Mouse (Mus musculus): ENCODE data around the gene Fscn3.

The Fscn3 gene

DNA sequence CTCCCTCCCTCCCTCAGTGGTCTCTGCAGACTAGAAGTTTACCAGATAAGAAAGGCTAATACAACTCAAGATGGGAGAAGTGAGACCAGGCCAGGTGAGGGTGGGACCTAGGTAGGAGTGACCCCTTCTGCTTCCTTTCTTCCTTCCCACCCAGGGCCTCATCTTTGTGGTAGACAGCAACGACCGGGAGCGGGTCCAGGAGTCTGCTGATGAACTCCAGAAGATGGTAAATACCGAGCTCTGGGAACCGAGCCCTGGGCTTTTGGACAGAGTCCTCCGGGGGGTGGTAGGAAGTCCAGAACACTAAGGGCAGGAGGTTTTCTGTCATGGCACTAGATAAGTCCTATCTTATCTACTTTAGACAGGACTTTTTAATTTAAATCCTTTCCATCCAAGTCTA, 2.6 kb upstream of the Fscn3 start:
- no peak for DNase-seq (ENCODE audit: low spot score in 2 of 2)

GRCm38 (mm10) chr6:28428290-28428689, 701 bp downstream of the Fscn3 start, which contains the start of gene Gcc1:
Gene Gcc1, minus strand, starts transcription at chr6:28428390.
- DNase-seq (ENCODE audit: low spot score in 2 of 2), result no peak

GRCm38 (mm10) chr6:28429870-28430269, 2.3 kb downstream of the Fscn3 start:
- no peak for DNase-seq (ENCODE audit: low spot score in 2 of 2)

DNA sequence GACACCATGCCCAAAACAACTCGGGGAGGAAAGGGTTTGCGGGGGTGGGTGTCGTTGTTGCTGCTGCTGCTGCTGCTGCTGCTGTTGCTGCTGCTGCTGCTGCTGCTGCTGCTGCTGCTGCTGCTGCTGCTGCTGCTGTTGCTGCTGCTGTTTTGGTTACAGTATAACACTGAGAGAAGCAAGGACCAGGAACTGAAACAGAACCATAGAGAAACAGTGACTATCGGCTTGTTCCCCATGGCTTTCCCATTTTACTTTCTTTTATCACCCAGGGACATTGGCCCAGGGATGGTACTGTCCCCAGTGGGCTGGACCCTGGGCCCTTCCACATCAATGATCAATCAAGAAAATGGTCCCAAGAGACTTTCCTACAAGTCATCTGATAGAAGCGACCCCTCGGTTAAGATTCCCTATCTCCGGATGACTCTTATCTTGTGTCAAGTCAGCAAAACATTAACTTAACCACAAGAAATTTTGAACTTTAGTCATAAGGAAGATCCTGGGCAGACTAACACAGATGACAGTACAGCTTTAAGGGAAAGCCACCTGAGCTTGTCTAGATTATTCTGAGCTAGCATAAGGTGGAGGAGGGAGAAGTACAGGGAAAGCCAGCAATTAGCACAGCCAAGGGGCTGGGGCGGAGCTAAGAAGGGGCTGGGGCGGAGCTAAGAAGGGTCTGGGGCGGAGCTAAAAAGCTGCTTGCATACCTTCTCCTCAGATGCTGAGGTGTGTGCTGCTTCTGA, 3.4 kb downstream of the Fscn3 start:
- DNase-seq (ENCODE audit: low spot score in 2 of 2), result peak in 1 of 2 experiments; percentile 43

DNA sequence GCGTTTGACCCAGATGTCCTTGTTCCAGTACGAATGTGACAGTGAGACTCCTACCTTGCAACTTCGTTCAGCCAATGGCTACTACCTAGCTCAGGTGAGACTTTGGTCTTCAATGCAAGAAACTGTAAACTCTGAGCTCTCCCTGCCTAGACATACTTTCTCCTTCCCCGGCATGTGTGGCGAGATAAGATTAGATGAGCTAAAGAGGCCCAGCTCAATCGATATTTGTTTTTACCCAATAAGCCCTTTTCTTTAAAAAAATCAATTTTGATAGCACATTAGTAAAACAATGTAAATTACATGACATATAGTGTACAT, 3.9 kb downstream of the Fscn3 start:
- DNase-seq (ENCODE audit: low spot score in 2 of 2), result no peak

- DNase-seq (ENCODE audit: low spot score in 2 of 2), result no peak
Measured at GRCm38 (mm10) chr6:28447937-28448336, 20.3 kb downstream of the Fscn3 start.

DNA sequence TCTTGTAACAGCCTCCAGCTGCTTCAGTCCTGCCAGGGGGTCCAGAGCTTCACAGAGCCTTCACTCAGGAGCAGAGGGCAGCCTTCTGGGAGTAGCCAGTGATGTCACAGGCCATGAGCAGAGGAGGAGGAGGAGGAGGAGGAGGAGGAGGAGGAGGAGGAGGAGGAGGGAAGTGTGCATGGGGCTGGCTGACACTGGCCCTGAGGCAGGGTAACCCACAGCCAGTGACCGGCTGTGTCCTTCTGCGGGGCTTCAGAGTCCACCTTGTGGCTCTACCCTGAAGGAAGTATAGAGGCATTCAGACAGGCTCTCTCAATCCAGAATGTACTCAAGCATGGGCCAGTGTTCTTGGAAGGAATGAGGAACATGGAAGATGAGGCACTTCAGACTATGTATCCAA, 21.7 kb downstream of the Fscn3 start, which contains the start of gene Pax4:
Gene Pax4, minus strand, starts transcription at position 101 of the 400 bp plus-strand sequence.
- no peak for DNase-seq (ENCODE audit: low spot score in 2 of 2)

- DNase-seq (ENCODE audit: low spot score in 2 of 2), result no peak
Measured at GRCm38 (mm10) chr6:28450481-28450880, 22.9 kb downstream of the Fscn3 start.

DNA sequence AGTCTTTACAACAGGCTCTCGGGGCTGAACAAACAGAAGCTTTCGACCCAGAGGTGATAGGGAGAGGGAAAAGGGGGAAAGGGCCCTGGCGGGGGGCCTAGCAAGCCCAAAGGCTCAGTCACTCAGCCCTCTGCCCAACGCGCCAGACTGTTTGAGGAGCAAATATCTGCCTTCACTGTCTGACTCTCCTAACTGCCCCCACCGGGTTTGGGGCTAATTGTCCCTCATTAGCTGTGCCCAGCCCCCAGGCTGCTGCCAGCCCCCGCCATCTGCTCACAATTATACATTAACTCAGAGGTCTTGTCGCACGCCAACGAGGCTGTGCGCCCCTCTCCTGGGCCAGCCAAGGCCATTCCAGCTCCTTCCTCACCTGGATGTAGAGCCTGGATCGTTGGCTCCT, 23.4 kb downstream of the Fscn3 start:
- no peak for DNase-seq (ENCODE audit: low spot score in 2 of 2)

DNA sequence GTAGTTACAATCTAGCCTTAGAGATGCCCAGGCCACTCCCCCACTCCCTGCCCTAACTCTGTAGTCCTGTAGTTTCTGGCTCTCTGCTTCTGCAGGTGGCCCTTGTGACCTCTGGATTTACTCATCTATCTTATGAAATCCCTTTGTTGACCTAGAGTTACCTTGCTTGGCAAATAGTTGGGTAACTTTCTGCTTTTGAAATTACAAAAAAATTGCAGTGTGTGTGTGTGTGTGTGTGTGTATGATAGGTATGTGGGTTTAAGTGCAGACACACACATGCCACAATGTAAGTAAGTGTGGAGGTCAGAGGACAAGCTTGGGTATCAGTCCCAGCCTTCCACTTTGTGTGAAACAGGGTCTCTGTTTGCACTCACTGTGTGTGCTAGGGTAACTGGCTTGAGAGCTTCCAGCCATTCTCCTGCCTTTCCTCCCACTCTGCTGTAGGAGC, 31.7 kb downstream of the Fscn3 start:
- DNase-seq (ENCODE audit: low spot score in 2 of 2), result no peak

DNA sequence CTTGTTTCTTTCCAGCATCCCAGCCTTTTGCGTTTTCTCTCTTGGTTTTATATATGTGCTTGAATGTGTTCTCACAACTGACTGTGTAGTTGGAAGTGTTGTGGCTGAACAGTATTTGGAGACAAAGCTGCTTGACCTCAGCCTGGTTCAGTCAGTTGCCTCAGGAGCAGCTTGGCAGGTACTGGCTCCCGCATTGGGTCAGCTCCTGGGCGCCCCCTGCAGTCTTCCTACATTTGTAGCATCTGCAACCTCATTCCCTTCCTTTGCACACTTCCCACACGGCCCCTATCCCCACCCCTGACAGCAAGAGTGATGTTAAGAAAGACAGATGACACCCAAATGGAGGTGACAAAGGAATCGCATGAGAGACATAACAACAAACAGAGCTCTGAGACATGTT, 32.9 kb downstream of the Fscn3 start:
- peak; percentile 43 to 75 for DNase-seq (ENCODE audit: low spot score in 2 of 2)

GRCm38 (mm10) chr6:28464630-28465029, 37.0 kb downstream of the Fscn3 start:
- DNase-seq (ENCODE audit: low spot score in 2 of 2), result no peak

DNA sequence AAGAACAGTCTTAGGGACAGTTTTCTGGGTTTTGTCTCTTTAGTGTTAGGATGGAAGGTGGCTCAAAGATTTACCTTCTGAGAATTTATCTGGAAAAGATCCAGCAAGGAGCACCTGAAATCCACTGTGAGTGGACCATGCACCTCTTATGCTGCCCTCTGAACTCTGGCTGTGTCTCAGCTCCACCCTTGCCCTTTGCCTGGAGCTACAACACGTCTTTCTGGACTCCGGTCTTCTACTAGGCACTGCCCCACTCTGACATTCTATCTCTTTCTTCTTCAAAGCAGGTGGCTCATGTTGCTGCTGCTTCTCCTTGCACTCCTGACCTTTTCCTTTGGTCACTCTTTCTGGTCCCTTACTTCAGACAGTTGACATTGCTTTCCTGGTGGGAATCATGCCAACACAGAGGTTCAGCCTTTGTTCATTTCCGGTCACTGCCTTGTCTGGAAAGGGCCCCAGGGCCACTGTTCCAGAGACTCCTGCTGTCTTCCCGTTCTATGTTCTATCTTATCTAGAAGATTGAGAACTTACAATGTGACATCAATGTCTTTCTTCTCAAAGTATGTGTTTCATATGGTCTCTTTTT, 42.5 kb downstream of the Fscn3 start:
- DNase-seq (ENCODE audit: low spot score in 2 of 2), result no peak

DNA sequence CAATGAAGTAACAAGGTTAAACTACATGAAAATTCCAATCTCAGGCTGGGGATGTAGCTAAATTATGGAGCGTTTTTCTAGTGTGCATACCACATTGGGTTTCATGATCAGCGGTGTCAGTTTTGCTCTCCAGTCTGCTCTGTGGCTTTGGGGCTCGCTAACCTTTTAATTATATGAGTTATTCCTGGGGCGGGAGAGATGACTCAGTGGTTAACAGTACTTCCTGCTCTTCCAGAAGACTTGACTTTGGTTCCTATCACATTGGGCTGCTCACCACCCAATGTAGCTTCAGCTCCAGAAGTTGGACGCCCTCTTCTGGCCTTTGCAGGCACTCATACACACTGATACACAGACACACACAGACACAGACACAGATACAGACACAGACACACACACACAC, 43.0 kb downstream of the Fscn3 start:
- DNase-seq (ENCODE audit: low spot score in 2 of 2), result no peak

DNA sequence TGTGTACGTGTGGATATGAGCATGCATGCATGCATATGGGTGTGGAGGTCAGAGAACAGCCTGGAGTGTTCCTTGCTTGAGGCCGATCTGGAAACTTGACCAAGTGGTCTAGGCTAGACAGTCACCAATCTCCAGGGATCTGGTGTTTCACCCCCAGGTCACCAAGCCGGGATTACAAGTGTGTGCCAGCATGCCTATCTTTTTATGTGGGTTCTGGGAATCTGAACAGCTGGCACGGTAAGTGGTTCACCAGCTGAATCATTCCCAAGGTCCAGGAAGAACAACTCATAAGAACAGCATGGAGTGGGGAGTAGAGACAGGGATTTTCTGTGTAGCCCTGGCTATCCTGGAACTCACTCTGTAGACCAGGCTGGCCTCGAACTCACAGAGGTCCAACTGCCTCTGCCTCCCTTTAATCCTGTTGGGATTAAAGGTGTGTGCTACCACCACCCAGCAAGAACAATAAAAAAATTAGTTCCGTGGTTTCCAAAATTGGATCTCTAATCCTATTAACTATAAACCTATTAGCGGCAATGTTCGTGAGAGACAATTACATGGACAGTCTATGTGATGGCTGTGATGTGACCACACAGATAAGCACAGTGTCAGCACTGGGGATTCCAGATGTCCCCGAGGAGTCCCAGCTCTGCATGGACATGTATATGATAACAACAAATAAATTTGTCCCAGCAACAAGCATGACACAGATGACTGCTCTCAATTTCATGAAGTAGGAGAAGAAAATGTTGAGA, 43.9 kb downstream of the Fscn3 start:
- DNase-seq (ENCODE audit: low spot score in 2 of 2), result no peak

GRCm38 (mm10) chr6:28474211-28474610, 46.6 kb downstream of the Fscn3 start:
- no peak for DNase-seq (ENCODE audit: low spot score in 2 of 2)

DNA sequence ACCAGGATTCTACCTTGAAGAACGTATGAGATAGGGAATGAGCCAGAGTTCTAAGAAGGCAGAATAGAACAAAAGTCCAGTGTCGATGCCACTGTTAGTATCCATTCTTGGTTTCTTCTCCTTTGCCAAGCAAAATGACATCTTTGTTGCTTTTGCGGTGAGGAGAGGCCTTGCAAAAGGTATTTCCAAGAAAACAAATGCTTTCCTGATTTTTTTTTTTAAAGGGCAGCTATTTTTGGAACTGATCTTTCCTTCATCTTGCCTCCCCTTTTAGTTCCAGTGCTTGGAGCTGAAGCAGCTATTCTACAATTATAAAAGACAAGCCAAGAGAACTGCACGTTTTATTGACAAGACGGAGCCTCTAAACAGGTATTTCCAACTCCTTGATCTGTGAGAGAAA, 47.2 kb downstream of the Fscn3 start, which contains the start of gene Snd1:
Gene Snd1, plus strand, starts transcription at position 301 of the 400 bp plus-strand sequence.
- no peak for DNase-seq (ENCODE audit: low spot score in 2 of 2)

DNA sequence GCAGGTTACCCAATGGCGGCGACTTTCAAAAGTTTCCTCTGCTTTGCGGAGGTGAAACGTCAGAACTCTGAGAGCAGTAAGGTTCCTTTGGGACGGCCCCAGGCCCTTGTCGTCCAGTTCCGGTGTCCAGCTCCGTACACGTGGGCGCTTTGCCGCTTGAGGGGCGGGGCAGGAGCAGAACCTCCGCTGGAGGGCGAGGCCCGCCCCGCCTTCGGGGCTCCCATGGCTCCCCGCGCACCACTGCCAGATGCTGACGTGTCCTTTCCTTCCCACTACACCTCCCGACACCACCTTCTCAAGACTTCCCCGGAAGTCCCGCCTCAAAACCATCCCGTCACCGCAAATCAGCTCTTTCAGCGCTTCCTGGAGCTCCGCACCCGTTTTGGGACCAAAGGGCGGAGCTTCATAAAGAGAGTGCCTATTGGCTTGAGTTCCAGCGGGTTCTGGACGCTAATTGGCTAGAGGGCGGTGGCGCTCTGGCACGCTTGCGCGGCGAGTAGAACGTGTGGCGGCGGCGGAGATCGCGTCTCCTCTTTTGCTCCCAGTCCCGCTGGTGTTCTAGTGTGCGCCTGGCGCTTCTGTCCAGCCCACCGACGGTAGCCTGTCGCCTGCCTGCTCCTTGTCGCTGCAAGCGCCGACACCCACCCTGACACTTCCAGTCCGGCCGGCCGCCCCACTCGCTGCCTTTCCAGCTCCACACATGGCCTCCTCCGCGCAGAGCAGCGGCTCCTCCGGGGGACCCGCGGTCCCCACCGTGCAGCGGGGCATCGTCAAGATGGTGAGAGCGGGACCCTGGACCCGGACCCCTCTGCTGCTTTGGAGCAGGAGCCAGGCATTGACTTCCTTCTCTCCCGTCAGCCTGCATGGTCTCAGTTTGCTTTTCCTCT, 52.5 kb downstream of the Fscn3 start:
- peak; percentile 96 for DNase-seq (ENCODE audit: low spot score in 2 of 2)

DNA sequence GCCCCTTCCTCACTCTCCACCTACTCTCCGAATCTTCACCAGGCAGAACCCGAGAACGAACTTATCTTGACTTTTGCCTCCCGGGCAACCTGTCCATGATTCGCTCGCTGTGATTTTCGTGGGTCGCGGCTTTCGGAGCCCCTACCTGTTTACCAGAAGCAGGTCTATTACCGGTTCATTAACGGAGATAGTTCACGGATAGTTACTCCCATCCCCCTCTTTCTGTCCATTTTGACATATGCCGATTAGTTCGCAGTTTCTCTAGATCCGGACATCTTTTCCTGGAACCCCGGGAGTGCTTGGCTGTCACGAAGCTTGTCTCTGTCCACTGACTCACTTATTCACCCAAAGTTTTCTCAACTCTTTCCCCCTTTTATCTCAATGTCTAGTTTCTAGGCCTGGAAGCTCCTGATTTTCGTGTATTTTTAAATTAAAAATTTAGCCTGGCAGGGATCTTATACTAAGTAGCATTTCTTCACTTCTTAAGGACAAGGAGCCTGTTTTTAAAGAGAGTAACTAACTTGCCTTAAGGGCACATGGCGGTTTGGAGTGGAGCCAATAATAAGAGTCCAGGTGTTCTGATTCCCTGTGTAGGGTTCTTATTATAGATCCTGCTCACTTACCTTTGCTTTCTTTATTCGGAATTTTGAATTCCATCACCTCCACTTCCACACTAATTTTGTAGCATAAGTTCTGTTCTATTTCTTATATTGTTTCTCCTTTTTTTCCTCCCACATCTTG, 53.3 kb downstream of the Fscn3 start:
- DNase-seq (ENCODE audit: low spot score in 2 of 2), result no peak

- no peak for DNase-seq (ENCODE audit: low spot score in 2 of 2)
Measured at GRCm38 (mm10) chr6:28482711-28483315, 55.2 kb downstream of the Fscn3 start.

GRCm38 (mm10) chr6:28486008-28486407, 58.4 kb downstream of the Fscn3 start:
- no peak for DNase-seq (ENCODE audit: low spot score in 2 of 2)

Measured in spleen, postnatal 4 days (tissue).